Mouse (Mus musculus) MEL (cell line): ENCODE data around the gene Tmem248.

ENCODE experiments used
- CHD1 ChIP-seq: IDR thresholded peaks from 2 replicates; pipeline ENCODE4 v1.6.1; 2012; ENCODE audit warnings: low read depth, mild to moderate bottlenecking, inconsistent platforms, low read length, improper control_type of control experiment
- CTCF ChIP-seq, 3 experiments: IDR thresholded peaks in 2 of 3; conservative IDR thresholded peaks in 1 of 3; 2 replicates each; pipeline ENCODE4 v1.5.1; 2011 to 2012; ENCODE audit warnings: low read length in 3 of 3, low read depth in 2 of 3, mild to moderate bottlenecking in 2 of 3, improper control_type of control experiment in 1 of 3, inconsistent platforms in 1 of 3, mixed read lengths in 1 of 3, moderate library complexity in 1 of 3; ENCODE audit not compliant: control insufficient read depth in 1 of 3, insufficient read depth in 1 of 3, poor library complexity in 1 of 3, severe bottlenecking in 1 of 3
- EP300 ChIP-seq, 2 experiments: IDR thresholded peaks; 2 replicates each; pipeline ENCODE4 v1.6.1; 2011; ENCODE audit warnings: improper control_type of control experiment in 2 of 2, low read length in 2 of 2, low read depth in 1 of 2, mild to moderate bottlenecking in 1 of 2
- ETS1 ChIP-seq: IDR thresholded peaks from 2 replicates; pipeline ENCODE4 v1.6.1; 2012; ENCODE audit warnings: low read depth, mild to moderate bottlenecking, inconsistent platforms, low read length, improper control_type of control experiment, moderate library complexity
- KAT2A ChIP-seq: conservative IDR thresholded peaks from 2 replicates; pipeline ENCODE4 v1.6.1; 2012; ENCODE audit warnings: low read depth, low read length, improper control_type of control experiment, inconsistent platforms
- MAX ChIP-seq: IDR thresholded peaks from 2 replicates; pipeline ENCODE4 v1.6.1; 2011; ENCODE audit warnings: low read length, improper control_type of control experiment
- MXI1 ChIP-seq: IDR thresholded peaks from 2 replicates; pipeline ENCODE4 v1.6.1; 2011; ENCODE audit warnings: mild to moderate bottlenecking, low read depth, low read length, improper control_type of control experiment
- NRF1 ChIP-seq: IDR thresholded peaks from 2 replicates; pipeline ENCODE4 v1.6.1; 2014; ENCODE audit warnings: low read depth, mild to moderate bottlenecking, inconsistent platforms, low read length, improper control_type of control experiment, moderate library complexity; ENCODE audit not compliant: poor library complexity, insufficient read depth, severe bottlenecking
- POLR2A ChIP-seq, 2 experiments: IDR thresholded peaks; 2 replicates each; pipeline ENCODE4 v1.6.1; 2011 to 2012; ENCODE audit warnings: low read length in 2 of 2, mild to moderate bottlenecking in 2 of 2, control low read depth in 1 of 2, improper control_type of control experiment in 1 of 2, low read depth in 1 of 2, moderate library complexity in 1 of 2; ENCODE audit not compliant: control insufficient read depth in 1 of 2, insufficient read depth in 1 of 2, poor library complexity in 1 of 2
- TBP ChIP-seq: IDR thresholded peaks from 2 replicates; pipeline ENCODE4 v1.8.0; 2011; ENCODE audit warnings: low read depth, low read length, improper control_type of control experiment
- TCF12 ChIP-seq: IDR thresholded peaks from 2 replicates; pipeline ENCODE4 v1.6.1; 2014; ENCODE audit warnings: low read depth, mild to moderate bottlenecking, inconsistent platforms, low read length, improper control_type of control experiment, moderate library complexity
- USF1 ChIP-seq: IDR thresholded peaks from 2 replicates; pipeline ENCODE4 v1.6.1; 2014; ENCODE audit warnings: low read depth, mild to moderate bottlenecking, inconsistent platforms, low read length, improper control_type of control experiment, moderate library complexity
- ZNF384 ChIP-seq: IDR thresholded peaks from 2 replicates; pipeline ENCODE4 v1.6.1; 2012; ENCODE audit warnings: low read depth, mild to moderate bottlenecking, inconsistent platforms, low read length, improper control_type of control experiment

GRCm38 (mm10) chr5:130184193-130184856 lies 32.6 kb upstream of the Tmem248 start:
- no peak for TF ChIP-seq ZNF384
- TF ChIP-seq TCF12 = no peak
- no peak for TF ChIP-seq MAX
- no peak for TF ChIP-seq CTCF (IDR thresholded peaks at IDR 0.05 in 2 of 3, conservative IDR thresholded peaks at IDR 0.05 in 1 of 3; ENCODE audit: control insufficient read depth in 1 of 3, insufficient read depth in 1 of 3, low read depth in 2 of 3, low read length in 3 of 3, poor library complexity in 1 of 3, severe bottlenecking in 1 of 3)
- no peak for TF ChIP-seq USF1
- TF ChIP-seq ETS1 = no peak
- TF ChIP-seq CHD1 = no peak
- no peak for TF ChIP-seq TBP
- TF ChIP-seq POLR2A (IDR thresholded peaks at IDR 0.05; ENCODE audit: control insufficient read depth in 1 of 2, insufficient read depth in 1 of 2, low read depth in 1 of 2, low read length in 2 of 2, poor library complexity in 1 of 2) = no peak
- no peak for TF ChIP-seq NRF1
- TF ChIP-seq EP300 (IDR thresholded peaks at IDR 0.05; ENCODE audit: low read depth in 1 of 2, low read length in 2 of 2) = no peak
- no peak for TF ChIP-seq KAT2A
- TF ChIP-seq MXI1 = no peak
